Mouse (Mus musculus): ENCODE measurements around the gene Lilr4b. TPM values are rescaled to one million over a fixed set of nuclear protein-coding genes. Genes with fewer than 3 reads are reported as not detected.
"Not testable (repeated sequence)": the region's sequence is repeated elsewhere in the genome, so short reads cannot be mapped to it uniquely, and the experiment has no call there.

Gene Lilr4b
- total and polyA plus RNA-seq, 2 experiments from 2014 or later, result 1.7 to 2.5 TPM

DNA sequence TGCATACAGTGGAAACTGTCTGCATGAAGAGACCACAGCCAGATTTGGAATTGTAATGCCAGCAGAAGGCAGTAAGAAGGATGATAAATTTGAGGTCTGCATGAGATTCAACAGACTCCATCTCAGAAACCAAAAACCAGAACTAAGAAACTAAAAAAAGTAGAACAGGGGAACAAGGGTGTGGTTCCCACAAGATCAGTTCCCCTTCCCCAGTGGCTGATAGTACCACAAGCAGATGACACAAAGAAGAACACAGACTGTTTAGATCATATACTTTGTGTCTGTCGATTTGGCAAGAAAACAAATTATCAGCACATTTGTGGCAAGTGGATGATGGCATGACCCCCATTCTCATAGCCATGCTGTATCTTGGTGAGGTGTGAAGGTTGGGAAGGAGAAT lies 24.7 kb upstream of the Lilr4b start:
- ATAC-seq (ENCODE audit: insufficient read depth, low read depth) (no peak), DNase-seq (ENCODE audit: low spot score) (no peak)
- Histone ChIP-seq H3K4me3 (ENCODE audit: low read depth, low read length) (no peak overlapping the region), H3K4me1 (ENCODE audit: control insufficient read depth, insufficient read depth) (no peaks in the 10 kb centered on the region), H3K4me2 (ENCODE audit: low read depth, low read length) (no peak overlapping the region), H3K9me3 (replicated peaks; ENCODE audit: control insufficient read depth, low read length) (no peaks in the 10 kb centered on the region), H3K27ac (ENCODE audit: low read depth) (no peak overlapping the region), H3K36me3 (replicated peaks; ENCODE audit: control insufficient read depth, insufficient read depth, low read length) (no peaks in the 10 kb centered on the region), H3K27me3 (ENCODE audit: control insufficient read depth, insufficient read depth, low read length) (no peaks in the 10 kb centered on the region), H3K9ac (replicated peaks; ENCODE audit: low read depth, low read length) (no peak overlapping the region)
- 81% methylated on average over 1 of the region's 1 CpGs for WGBS
- TF ChIP-seq CTCF (IDR thresholded peaks at IDR 0.05; ENCODE audit: low read depth) (no peak), EP300 (IDR thresholded peaks at IDR 0.05; ENCODE audit: low read depth) (no peak)

DNA sequence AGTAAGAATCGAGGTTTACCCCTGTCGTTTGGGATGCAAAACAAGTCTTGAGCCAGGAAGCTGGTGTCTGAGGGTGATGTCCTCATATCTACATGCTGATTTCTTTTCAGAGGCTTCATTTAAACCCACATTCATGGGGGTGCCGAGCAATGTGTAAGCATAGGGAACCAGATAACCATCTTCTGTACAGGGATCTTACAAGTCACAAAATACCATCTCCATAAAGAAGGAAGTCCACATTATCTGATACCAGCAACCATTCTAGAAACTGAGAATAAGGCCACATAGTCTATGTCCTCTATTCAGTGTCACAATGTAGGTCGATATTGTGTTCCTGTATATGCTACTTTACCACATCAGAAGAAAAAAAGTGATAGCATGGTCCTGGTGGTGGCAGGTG lies 24.1 kb upstream of the Lilr4b start:
- WGBS, result 51% methylated on average over 4 of the region's 4 CpGs
- H3K27ac ChIP-seq (ENCODE audit: low read depth), result no peak overlapping the region
- H3K4me3 ChIP-seq (ENCODE audit: low read depth, low read length), result no peak overlapping the region
- H3K9me3 ChIP-seq (replicated peaks; ENCODE audit: control insufficient read depth, low read length), result no peaks in the 10 kb centered on the region
- H3K4me1 ChIP-seq (ENCODE audit: control insufficient read depth, insufficient read depth), result no peaks in the 10 kb centered on the region
- H3K36me3 ChIP-seq (replicated peaks; ENCODE audit: control insufficient read depth, insufficient read depth, low read length), result no peaks in the 10 kb centered on the region
- no peak overlapping the region for H3K4me2 ChIP-seq (ENCODE audit: low read depth, low read length)
- TF ChIP-seq EP300 (IDR thresholded peaks at IDR 0.05; ENCODE audit: low read depth), result no peak
- TF ChIP-seq CTCF (IDR thresholded peaks at IDR 0.05; ENCODE audit: low read depth), result no peak
- DNase-seq (ENCODE audit: low spot score) (no peak), ATAC-seq (ENCODE audit: insufficient read depth, low read depth) (no peak)
- H3K9ac ChIP-seq (replicated peaks; ENCODE audit: low read depth, low read length), result no peak overlapping the region
- H3K27me3 ChIP-seq (ENCODE audit: control insufficient read depth, insufficient read depth, low read length), result no peaks in the 10 kb centered on the region

DNA sequence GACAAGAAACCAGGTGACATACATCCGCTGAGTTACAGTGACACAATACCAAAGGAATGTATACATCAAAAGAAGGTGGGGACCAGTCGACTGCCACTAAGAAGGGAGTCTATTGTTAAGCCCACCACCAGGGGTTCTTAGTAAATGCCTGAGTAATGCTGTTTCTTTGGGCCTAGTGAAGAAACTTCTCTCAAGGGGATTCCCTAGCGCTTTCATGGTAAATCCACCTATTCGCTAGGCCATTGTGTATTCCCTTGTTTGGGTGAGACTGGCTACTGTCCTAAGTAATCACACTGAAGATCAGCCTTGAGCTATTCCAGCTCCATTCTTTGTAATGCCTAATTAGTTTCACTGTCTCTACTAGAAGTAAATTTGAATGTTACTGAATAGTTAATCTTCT lies 16.6 kb upstream of the Lilr4b start:
- DNase-seq (ENCODE audit: low spot score); H3K9me3 ChIP-seq (replicated peaks; ENCODE audit: control insufficient read depth, low read length); H3K4me2 ChIP-seq (ENCODE audit: low read depth, low read length); H3K9ac ChIP-seq (replicated peaks; ENCODE audit: low read depth, low read length); H3K27me3 ChIP-seq (ENCODE audit: control insufficient read depth, insufficient read depth, low read length); H3K36me3 ChIP-seq (replicated peaks; ENCODE audit: control insufficient read depth, insufficient read depth, low read length); H3K27ac ChIP-seq (ENCODE audit: low read depth); H3K4me1 ChIP-seq (ENCODE audit: control insufficient read depth, insufficient read depth); ATAC-seq (ENCODE audit: insufficient read depth, low read depth); H3K4me3 ChIP-seq (ENCODE audit: low read depth, low read length): not testable (repeated sequence)
- 63% methylated on average over 4 of the region's 4 CpGs for WGBS

DNA sequence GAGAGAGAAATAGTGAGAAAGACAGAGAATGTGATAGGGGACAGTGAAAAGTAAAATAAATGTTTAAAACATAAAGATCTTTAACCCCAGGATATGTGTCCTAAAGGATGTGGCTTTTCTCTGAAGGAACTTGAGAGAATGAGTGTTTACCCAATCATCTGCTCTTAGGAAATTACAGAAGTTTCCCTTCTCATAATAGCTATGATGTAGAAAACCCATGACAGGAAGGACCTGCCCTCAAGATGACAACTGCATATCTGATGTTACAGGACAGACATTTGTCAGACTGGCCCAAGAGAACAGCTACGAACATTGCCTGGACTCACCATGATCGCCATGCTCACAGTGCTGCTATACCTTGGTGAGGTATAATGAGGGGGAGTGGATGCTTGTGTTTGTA lies 10.3 kb downstream of the Lilr4b start, which contains the start of gene Lilrb4a:
Lilrb4a (plus strand) TSS at position 266 of the 400 bp plus-strand sequence.
- H3K4me2 ChIP-seq (ENCODE audit: low read depth, low read length); H3K27ac ChIP-seq (ENCODE audit: low read depth); H3K9me3 ChIP-seq (replicated peaks; ENCODE audit: control insufficient read depth, low read length); H3K36me3 ChIP-seq (replicated peaks; ENCODE audit: control insufficient read depth, insufficient read depth, low read length); H3K4me1 ChIP-seq (ENCODE audit: control insufficient read depth, insufficient read depth); DNase-seq (ENCODE audit: low spot score); H3K9ac ChIP-seq (replicated peaks; ENCODE audit: low read depth, low read length); H3K4me3 ChIP-seq (ENCODE audit: low read depth, low read length); H3K27me3 ChIP-seq (ENCODE audit: control insufficient read depth, insufficient read depth, low read length); ATAC-seq (ENCODE audit: insufficient read depth, low read depth): not testable (repeated sequence)
- WGBS, result no CpG with 5 or more reads among the region's 2 CpGs

DNA sequence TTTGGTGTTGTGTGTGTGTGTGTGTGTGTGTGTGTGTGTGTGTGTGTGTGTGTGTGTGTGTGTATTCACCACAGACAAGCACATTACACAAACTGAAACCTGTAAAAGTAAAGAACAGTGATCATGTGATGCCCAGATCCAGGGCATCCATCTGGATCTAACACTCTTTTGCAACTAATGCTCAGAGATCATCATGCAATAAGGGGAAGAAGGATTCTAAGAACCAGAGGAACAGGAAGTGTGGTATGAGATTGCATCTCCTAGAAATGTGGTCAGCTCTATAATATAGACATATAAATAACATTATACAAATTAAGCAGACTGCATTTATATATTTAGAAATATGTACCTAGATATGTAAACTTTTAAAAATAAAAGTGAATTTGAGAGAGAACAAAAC lies 39.6 kb downstream of the Lilr4b start:
- Histone ChIP-seq H3K4me2 (ENCODE audit: low read depth, low read length) (no peak overlapping the region), H3K4me3 (ENCODE audit: low read depth, low read length) (no peak overlapping the region), H3K27ac (ENCODE audit: low read depth) (no peak overlapping the region), H3K4me1 (ENCODE audit: control insufficient read depth, insufficient read depth) (no peaks in the 10 kb centered on the region), H3K36me3 (replicated peaks; ENCODE audit: control insufficient read depth, insufficient read depth, low read length) (no peaks in the 10 kb centered on the region), H3K9ac (replicated peaks; ENCODE audit: low read depth, low read length) (no peak overlapping the region), H3K9me3 (replicated peaks; ENCODE audit: control insufficient read depth, low read length) (no peaks in the 10 kb centered on the region), H3K27me3 (ENCODE audit: control insufficient read depth, insufficient read depth, low read length) (no peaks in the 10 kb centered on the region)
- DNase-seq (ENCODE audit: low spot score) (no peak), ATAC-seq (ENCODE audit: insufficient read depth, low read depth) (no peak)
- TF ChIP-seq CTCF (IDR thresholded peaks at IDR 0.05; ENCODE audit: low read depth), result no peak
- TF ChIP-seq EP300 (IDR thresholded peaks at IDR 0.05; ENCODE audit: low read depth), result no peak

DNA sequence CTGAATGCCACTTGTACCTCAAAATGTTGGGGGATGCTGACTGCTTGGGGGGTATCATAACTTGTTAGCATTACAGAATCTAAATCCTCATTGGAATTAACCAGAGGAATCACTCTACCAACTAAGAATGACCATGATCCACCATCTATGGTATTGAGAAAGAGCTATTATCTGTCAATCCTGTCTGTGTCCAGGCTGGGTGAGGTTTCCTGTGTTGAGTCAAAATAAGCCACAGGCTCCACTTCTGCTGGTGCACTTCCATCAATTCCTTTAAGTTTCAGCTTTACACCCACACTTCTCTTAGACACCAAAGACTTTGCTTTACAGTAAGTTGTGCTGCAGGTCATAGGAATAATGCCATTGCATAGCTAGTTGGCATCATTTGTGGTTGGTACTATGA lies 41.0 kb downstream of the Lilr4b start:
- DNase-seq (ENCODE audit: low spot score) (no peak), ATAC-seq (ENCODE audit: insufficient read depth, low read depth) (no peak)
- H3K36me3 ChIP-seq (replicated peaks; ENCODE audit: control insufficient read depth, insufficient read depth, low read length), result no peaks in the 10 kb centered on the region
- no peaks in the 10 kb centered on the region for H3K9me3 ChIP-seq (replicated peaks; ENCODE audit: control insufficient read depth, low read length)
- H3K4me1 ChIP-seq (ENCODE audit: control insufficient read depth, insufficient read depth), result no peaks in the 10 kb centered on the region
- H3K27me3 ChIP-seq (ENCODE audit: control insufficient read depth, insufficient read depth, low read length), result no peaks in the 10 kb centered on the region
- no peak overlapping the region for H3K27ac ChIP-seq (ENCODE audit: low read depth)
- TF ChIP-seq EP300 (IDR thresholded peaks at IDR 0.05; ENCODE audit: low read depth) (no peak), CTCF (IDR thresholded peaks at IDR 0.05; ENCODE audit: low read depth) (no peak)
- H3K4me3 ChIP-seq (ENCODE audit: low read depth, low read length), result no peak overlapping the region
- no peak overlapping the region for H3K4me2 ChIP-seq (ENCODE audit: low read depth, low read length)
- H3K9ac ChIP-seq (replicated peaks; ENCODE audit: low read depth, low read length), result no peak overlapping the region

Data from heart, postnatal 0 days (tissue).